Mouse (Mus musculus) erythroblast, embryonic 14.5 days (primary cell): ENCODE data around the gene Prkrip1.

Experiments
- GATA1 ChIP-seq: IDR thresholded peaks from 2 replicates; pipeline ENCODE4 v1.6.1; 2012; ENCODE audit warnings: low read length, inconsistent platforms, mixed read lengths
- TAL1 ChIP-seq: IDR thresholded peaks from 3 replicates; pipeline ENCODE4 v1.6.1; 2012; ENCODE audit warnings: low read length, inconsistent platforms, mixed read lengths

DNA sequence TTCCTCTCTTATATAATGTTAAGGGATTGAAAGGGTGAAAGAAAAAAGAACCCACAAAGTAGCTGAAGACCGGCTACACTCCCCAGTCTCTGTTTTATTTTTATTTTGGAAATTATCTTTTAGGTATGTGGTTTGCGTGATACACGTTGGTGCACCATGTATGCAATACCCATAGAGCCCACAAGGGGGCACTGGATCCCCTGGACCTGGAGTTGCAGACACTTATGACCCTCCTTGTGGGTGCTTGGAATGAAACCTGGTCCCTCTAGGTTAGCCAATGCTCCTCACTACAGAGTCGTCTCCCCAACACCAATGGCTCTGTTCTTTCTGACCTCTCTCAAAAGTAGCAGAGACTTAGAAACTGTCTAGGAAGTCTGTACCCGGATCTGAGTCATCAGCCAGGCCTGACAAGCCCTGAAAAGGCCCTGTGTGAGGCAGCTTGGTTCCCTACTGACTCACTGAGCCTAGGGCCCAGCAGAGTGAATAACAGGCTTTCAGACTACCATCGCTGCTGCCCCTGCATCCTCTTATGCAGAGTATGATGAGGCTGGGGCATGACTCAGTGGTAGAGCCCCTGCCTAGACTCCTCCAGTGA lies 55.5 kb downstream of the Prkrip1 start:
- TF ChIP-seq TAL1 (no peak), GATA1 (no peak)
